Mouse (Mus musculus): Measurements from ENCODE around the gene Ankrd9.

- TF ChIP-seq USF1 (IDR thresholded peaks at IDR 0.05; ENCODE audit: low read depth) (no peak), MYOD1 (IDR thresholded peaks at IDR 0.05; ENCODE audit: control insufficient read depth in 1 of 3, insufficient read length in 2 of 3, low read depth in 2 of 3) (no peak), TCF3 (IDR thresholded peaks at IDR 0.05; ENCODE audit: insufficient read length, low read depth) (no peak), POLR2A (IDR thresholded peaks at IDR 0.05; ENCODE audit: insufficient read length, low read depth) (no peak), MYOG (IDR thresholded peaks at IDR 0.05; ENCODE audit: control insufficient read depth in 1 of 3, insufficient read depth in 1 of 3, insufficient read length in 2 of 3, low read depth in 2 of 3) (no peak), TCF12 (IDR thresholded peaks at IDR 0.05; ENCODE audit: insufficient read depth, poor library complexity, severe bottlenecking) (no peak), SRF (IDR thresholded peaks at IDR 0.05; ENCODE audit: control insufficient read depth, insufficient read length, low read depth) (no peak), POLR2AphosphoS2 (IDR thresholded peaks at IDR 0.05; ENCODE audit: insufficient read length, low read depth) (no peak)
These were observed 19.3 kb upstream of the Ankrd9 start for GRCm38 (mm10) chr12:110998092-110998491.
